Mouse (Mus musculus): ENCODE results near the gene Cep57l1. TPM values are rescaled to one million over a fixed set of nuclear protein-coding genes. Genes with fewer than 3 reads are reported as not detected.
"Not testable (repeated sequence)": the region's sequence is repeated elsewhere in the genome, so short reads cannot be mapped to it uniquely, and the experiment has no call there.

Gene Cep57l1
- polyA plus RNA-seq, 1 experiment from 2014 or later = 14.3 TPM

DNA sequence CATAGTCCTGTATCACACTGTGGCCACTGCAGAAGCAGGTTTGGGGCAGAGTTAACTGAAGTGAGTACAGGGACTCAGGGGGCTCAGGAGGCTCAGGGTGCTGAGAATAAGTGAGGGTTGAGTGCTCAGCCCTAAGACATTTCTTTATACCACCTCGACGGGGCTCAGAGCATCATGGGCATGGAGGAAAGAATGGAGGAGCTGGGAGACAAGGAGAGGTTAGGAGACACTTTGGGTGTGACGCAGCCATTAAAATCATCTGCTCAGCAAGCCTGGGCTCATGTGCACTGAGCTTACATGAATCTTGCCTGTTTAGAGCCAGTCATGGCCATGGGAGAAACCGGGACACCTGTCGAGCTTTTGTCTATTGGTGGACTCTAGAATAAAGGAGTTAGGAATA, 10.7 kb upstream of the Cep57l1 start:
- Histone ChIP-seq H3K4me2 (ENCODE audit: low read length) (no peak overlapping the region), H3K27me3 (replicated peaks; ENCODE audit: control insufficient read depth, insufficient read depth, low read length) (no peaks in the 10 kb centered on the region), H3K4me3 (ENCODE audit: low read length) (no peak overlapping the region), H3K9me3 (ENCODE audit: control insufficient read depth, low read length) (no peaks in the 10 kb centered on the region), H3K27ac (ENCODE audit: low read depth, low read length) (no peak overlapping the region), H3K36me3 (ENCODE audit: control insufficient read depth, insufficient read depth, low read length) (no peaks in the 10 kb centered on the region), H3K4me1 (ENCODE audit: control insufficient read depth, insufficient read depth, low read depth, low read length) (no peaks in the 10 kb centered on the region), H3K9ac (ENCODE audit: low read depth, low read length) (no peak overlapping the region)
- ATAC-seq = no peak
- WGBS = 96% methylated on average over 5 of the region's 5 CpGs

DNA sequence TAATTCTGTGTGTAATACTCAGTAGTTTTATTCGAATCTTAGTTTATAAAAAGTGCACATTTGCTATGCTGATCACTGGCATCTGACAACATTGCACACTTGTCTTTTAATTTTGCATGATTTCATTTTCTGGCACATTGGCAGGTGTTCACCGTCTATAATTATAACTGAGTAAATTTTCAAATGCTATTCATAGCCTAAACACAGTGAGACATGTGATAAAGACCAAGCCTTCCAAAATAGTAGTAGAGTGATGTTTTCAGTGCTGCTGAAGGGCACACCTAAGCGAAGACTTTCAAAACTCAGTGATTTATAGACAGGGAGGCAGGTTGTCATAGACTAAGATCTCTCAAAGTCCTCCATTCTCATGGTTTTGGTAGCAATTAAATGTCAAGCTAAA, 9.6 kb upstream of the Cep57l1 start:
- Histone ChIP-seq H3K4me2 (ENCODE audit: low read length) (no peak overlapping the region), H3K36me3 (ENCODE audit: control insufficient read depth, insufficient read depth, low read length) (no peaks in the 10 kb centered on the region), H3K27ac (ENCODE audit: low read depth, low read length) (no peak overlapping the region), H3K4me3 (ENCODE audit: low read length) (no peak overlapping the region), H3K27me3 (replicated peaks; ENCODE audit: control insufficient read depth, insufficient read depth, low read length) (no peaks in the 10 kb centered on the region), H3K4me1 (ENCODE audit: control insufficient read depth, insufficient read depth, low read depth, low read length) (peaks cover 4% of the 10 kb centered on the region), H3K9me3 (ENCODE audit: control insufficient read depth, low read length) (no peaks in the 10 kb centered on the region), H3K9ac (ENCODE audit: low read depth, low read length) (no peak overlapping the region)
- no peak for ATAC-seq
- 87% methylated on average over 3 of the region's 3 CpGs for WGBS

DNA sequence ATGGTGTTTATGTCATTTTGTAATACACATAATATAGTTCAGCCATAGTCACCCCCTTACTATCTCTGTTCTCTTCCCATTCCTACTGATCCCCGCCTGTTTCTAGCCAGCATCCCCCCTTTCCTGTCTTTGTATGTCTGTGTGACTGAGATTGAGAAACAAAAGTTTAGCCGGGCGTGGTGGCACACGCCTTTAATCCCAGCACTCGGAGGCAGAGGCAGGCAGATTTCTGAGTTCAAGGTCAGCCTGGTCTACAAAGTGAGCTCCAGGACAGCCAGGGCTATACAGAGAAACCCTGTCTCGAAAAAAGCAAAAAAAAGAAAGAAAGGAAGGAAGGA, 9.0 kb upstream of the Cep57l1 start:
- 93% methylated on average over 6 of the region's 6 CpGs for WGBS
- H3K27me3 ChIP-seq (replicated peaks; ENCODE audit: control insufficient read depth, insufficient read depth, low read length); H3K4me2 ChIP-seq (ENCODE audit: low read length); H3K9ac ChIP-seq (ENCODE audit: low read depth, low read length); ATAC-seq; H3K4me1 ChIP-seq (ENCODE audit: control insufficient read depth, insufficient read depth, low read depth, low read length); H3K27ac ChIP-seq (ENCODE audit: low read depth, low read length); H3K4me3 ChIP-seq (ENCODE audit: low read length); H3K36me3 ChIP-seq (ENCODE audit: control insufficient read depth, insufficient read depth, low read length); H3K9me3 ChIP-seq (ENCODE audit: control insufficient read depth, low read length): not testable (repeated sequence)

DNA sequence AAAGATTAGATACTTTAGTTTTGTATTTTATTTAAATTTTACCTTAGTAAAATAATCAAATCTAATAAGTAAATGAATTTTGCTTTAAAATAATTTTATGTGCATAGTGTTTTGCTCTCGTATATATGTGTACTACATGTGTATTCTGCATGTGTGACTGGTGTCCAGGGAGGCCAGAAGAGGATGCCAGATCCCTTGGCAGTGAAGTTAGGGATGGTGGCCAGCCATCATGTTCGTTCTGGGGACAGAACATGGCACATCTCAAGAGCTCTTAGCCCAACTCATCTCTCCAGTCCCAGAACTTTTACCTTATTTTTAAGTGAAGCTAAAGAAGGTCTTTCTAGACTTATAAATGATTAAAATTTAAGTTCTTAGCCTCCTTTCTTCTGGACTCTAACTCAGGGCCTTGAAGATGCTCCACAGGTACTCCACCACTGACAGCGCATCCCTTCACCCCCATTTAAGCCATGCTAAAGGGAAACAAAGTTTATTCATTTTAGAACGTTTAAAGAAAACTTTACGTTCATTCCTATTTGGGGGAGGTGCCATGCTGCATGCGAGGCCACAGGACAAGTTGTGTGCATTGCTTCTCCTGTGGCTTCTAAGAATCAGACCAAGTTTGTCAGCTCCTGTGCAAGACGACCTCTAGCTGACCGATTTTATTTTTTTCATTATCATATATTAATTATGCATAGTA, 8.5 kb upstream of the Cep57l1 start:
- Histone ChIP-seq H3K27ac (ENCODE audit: low read depth, low read length) (no peak overlapping the region), H3K9ac (ENCODE audit: low read depth, low read length) (no peak overlapping the region), H3K27me3 (replicated peaks; ENCODE audit: control insufficient read depth, insufficient read depth, low read length) (no peaks in the 10 kb centered on the region), H3K36me3 (ENCODE audit: control insufficient read depth, insufficient read depth, low read length) (no peaks in the 10 kb centered on the region), H3K4me2 (ENCODE audit: low read length) (no peak overlapping the region), H3K4me3 (ENCODE audit: low read length) (no peak overlapping the region), H3K4me1 (ENCODE audit: control insufficient read depth, insufficient read depth, low read depth, low read length) (peaks cover 14% of the 10 kb centered on the region), H3K9me3 (ENCODE audit: control insufficient read depth, low read length) (no peaks in the 10 kb centered on the region)
- WGBS = 86% methylated on average over 8 of the region's 8 CpGs
- no peak for ATAC-seq

DNA sequence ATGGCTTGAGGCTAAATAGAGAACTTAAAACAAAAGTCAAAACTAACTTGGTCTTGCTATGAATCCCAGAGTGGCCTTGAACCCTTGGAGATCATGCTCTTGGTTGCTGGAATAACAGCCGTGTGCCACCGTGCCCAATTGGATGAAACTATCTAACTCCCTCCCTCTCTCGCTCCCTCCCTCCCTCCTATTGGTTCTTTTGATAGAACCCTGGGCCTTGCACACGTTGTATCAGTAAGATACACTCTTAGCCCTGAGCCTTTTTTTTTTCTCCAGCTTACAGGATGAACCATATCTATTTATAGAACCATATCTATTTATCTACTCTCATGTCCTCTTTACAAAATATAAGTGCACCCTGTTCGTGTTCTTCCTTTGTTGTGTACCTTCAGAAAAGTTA, 6.8 kb upstream of the Cep57l1 start:
- ATAC-seq = no peak
- no peak overlapping the region for H3K4me2 ChIP-seq (ENCODE audit: low read length)
- peaks cover 25% of the 10 kb centered on the region for H3K4me1 ChIP-seq (ENCODE audit: control insufficient read depth, insufficient read depth, low read depth, low read length)
- no peak overlapping the region for H3K4me3 ChIP-seq (ENCODE audit: low read length)
- H3K36me3 ChIP-seq (ENCODE audit: control insufficient read depth, insufficient read depth, low read length) = no peaks in the 10 kb centered on the region
- no peaks in the 10 kb centered on the region for H3K27me3 ChIP-seq (replicated peaks; ENCODE audit: control insufficient read depth, insufficient read depth, low read length)
- no peak overlapping the region for H3K9ac ChIP-seq (ENCODE audit: low read depth, low read length)
- no peak overlapping the region for H3K27ac ChIP-seq (ENCODE audit: low read depth, low read length)
- no peaks in the 10 kb centered on the region for H3K9me3 ChIP-seq (ENCODE audit: control insufficient read depth, low read length)
- WGBS = 79% methylated on average over 5 of the region's 5 CpGs

DNA sequence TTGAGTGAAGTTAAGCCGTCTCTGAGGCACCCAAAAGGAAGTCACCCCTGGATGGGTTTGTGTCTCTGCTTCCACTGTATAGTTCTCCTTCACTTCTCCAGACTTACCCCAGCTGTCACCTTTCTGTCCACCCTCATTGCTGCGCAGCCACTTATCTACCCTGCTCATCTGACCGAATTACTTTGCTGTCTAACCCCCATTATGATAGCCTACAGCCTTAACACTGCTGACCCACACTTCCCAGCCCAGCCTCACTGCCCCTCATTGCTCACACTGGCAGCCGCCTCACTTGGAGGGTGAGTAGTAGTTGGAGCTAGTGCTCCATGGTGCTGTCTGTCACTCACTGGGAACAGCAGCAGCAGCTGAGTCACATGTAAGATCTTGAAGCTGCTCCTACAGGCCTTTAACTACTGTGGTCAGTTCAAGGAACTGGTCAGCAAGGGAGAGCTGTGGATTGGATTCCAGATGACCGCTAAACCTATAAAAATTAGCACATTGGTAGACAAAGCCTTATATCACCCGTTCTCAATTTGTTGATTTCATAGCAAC, 4.7 kb upstream of the Cep57l1 start:
- Histone ChIP-seq H3K9me3 (ENCODE audit: control insufficient read depth, low read length) (no peaks in the 10 kb centered on the region), H3K4me3 (ENCODE audit: low read length) (no peak overlapping the region), H3K4me1 (ENCODE audit: control insufficient read depth, insufficient read depth, low read depth, low read length) (peaks cover 25% of the 10 kb centered on the region), H3K4me2 (ENCODE audit: low read length) (peak overlapping the region; percentile 27), H3K9ac (ENCODE audit: low read depth, low read length) (no peak overlapping the region), H3K36me3 (ENCODE audit: control insufficient read depth, insufficient read depth, low read length) (no peaks in the 10 kb centered on the region), H3K27ac (ENCODE audit: low read depth, low read length) (no peak overlapping the region), H3K27me3 (replicated peaks; ENCODE audit: control insufficient read depth, insufficient read depth, low read length) (no peaks in the 10 kb centered on the region)
- WGBS = 92% methylated on average over 6 of the region's 6 CpGs
- ATAC-seq = no peak

DNA sequence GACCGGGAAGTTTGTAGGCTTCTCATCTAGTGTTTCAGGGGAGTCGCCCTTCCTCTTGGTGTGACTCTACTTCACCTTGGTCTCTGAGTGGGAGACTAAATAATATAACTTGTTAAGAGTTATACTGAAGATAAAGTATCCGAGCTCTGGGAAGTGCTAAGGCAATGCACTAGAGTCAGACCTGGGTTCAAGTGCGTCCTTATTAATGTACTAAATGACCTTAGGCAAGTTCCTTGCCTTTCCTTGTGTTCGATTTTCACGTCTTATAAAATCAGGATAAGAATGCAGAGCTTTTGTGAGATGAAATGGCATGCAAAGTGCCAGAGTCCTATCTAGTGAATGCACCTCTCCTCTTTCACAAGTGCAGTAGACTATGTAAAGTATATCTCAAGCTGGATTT, 2.9 kb upstream of the Cep57l1 start:
- Histone ChIP-seq H3K9ac (ENCODE audit: low read depth, low read length) (no peak overlapping the region), H3K9me3 (ENCODE audit: control insufficient read depth, low read length) (no peaks in the 10 kb centered on the region), H3K36me3 (ENCODE audit: control insufficient read depth, insufficient read depth, low read length) (no peaks in the 10 kb centered on the region), H3K27ac (ENCODE audit: low read depth, low read length) (no peak overlapping the region), H3K27me3 (replicated peaks; ENCODE audit: control insufficient read depth, insufficient read depth, low read length) (no peaks in the 10 kb centered on the region), H3K4me3 (ENCODE audit: low read length) (peak overlapping the region; percentile 28), H3K4me2 (ENCODE audit: low read length) (peak overlapping the region; percentile 76), H3K4me1 (ENCODE audit: control insufficient read depth, insufficient read depth, low read depth, low read length) (peaks cover 25% of the 10 kb centered on the region)
- no peak for ATAC-seq
- 69% methylated on average over 6 of the region's 6 CpGs for WGBS

DNA sequence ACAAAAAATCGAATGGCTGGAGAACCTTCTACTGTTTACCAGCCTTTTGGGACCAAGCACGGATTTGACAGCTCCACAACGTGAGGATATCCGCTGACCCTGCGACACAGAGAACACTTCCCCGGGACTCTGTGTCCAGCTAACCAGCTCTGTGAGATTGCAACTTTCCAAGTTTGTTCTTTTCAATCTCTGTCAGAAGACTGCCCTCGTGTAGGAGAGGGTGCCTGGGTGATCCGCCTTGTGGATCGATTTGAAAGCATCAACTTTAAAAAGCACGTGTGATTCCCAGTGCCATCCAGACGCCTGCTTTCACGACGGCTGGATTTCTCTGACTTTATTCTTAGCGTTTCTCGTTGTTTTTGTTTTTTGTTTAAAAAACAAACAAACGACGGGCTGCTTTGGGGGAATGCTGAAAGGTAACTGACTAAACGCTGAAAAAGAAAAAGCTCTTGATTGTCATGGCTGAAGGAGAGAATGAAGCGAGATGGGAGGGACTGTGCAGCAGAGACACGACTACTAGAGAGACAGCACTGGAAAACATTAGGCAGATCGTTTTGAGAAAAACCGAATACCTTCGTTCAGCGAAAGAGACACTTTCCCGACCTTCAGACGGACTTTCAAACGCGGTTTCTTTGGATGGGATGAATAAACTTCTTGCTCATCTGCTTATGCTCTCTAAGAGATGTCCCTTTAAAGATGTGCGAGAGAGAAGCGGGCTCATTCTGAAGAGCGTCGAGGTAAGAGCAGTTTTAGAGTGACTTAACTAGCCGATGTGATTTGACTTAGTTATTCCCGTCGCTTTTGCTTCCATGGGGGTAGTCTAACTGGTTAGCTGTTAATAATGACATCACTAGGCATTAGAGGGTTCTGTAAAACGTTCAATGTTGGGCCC, 1.1 kb upstream of the Cep57l1 start:
- under 1% methylated on average over 36 of the region's 36 CpGs for WGBS
- Histone ChIP-seq H3K9ac (ENCODE audit: low read depth, low read length) (peak overlapping the region; percentile 89), H3K27me3 (replicated peaks; ENCODE audit: control insufficient read depth, insufficient read depth, low read length) (no peaks in the 10 kb centered on the region), H3K36me3 (ENCODE audit: control insufficient read depth, insufficient read depth, low read length) (no peaks in the 10 kb centered on the region), H3K4me1 (ENCODE audit: control insufficient read depth, insufficient read depth, low read depth, low read length) (peaks cover 25% of the 10 kb centered on the region), H3K4me2 (ENCODE audit: low read length) (peak overlapping the region; percentile 76), H3K4me3 (ENCODE audit: low read length) (peak overlapping the region; percentile 67), H3K27ac (ENCODE audit: low read depth, low read length) (peak overlapping the region; percentile 93), H3K9me3 (ENCODE audit: control insufficient read depth, low read length) (no peaks in the 10 kb centered on the region)
- peak; percentile 25; the same call in 1 of the 2 replicates for ATAC-seq

DNA sequence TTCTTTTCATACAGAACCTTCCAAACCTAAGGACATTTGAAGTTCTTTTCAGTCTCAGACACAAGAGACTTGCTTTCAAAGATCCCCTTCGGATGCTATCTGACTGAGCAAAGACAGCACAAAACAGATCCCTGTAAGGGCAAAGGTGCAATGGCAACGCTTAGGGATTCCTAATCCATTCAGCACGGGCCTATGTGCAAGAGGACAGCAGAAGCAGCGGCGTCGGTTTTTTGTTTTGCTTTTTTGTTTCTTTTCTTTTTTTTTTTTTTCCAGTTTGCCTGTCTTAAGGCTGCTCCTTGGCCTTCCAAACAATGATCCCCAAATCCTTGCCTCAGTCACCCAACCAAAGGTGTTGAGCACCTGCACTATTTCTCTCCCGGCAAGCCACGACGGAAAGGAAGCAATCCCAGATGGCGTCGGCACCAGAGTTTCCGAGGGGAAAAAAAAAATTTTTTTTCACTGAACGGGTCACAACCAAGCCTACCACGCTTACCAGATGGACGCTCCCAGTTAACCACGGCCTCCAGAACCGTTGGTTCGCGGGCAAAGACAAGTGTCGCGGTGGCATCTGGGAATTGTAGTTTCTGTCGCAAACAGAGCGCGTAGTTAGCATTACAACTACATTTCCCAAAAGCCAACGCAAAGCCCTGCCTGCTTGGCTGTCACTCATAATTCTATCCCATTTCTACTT, 446 bp downstream of the Cep57l1 start:
- 3% methylated on average over 25 of the region's 25 CpGs for WGBS
- H3K36me3 ChIP-seq (ENCODE audit: control insufficient read depth, insufficient read depth, low read length) = no peaks in the 10 kb centered on the region
- H3K9ac ChIP-seq (ENCODE audit: low read depth, low read length) = peak overlapping the region; percentile 89
- no peaks in the 10 kb centered on the region for H3K27me3 ChIP-seq (replicated peaks; ENCODE audit: control insufficient read depth, insufficient read depth, low read length)
- peak overlapping the region; percentile 76 for H3K4me2 ChIP-seq (ENCODE audit: low read length)
- H3K27ac ChIP-seq (ENCODE audit: low read depth, low read length) = peak overlapping the region; percentile 93
- H3K4me3 ChIP-seq (ENCODE audit: low read length) = peak overlapping the region; percentile 67
- no peaks in the 10 kb centered on the region for H3K9me3 ChIP-seq (ENCODE audit: control insufficient read depth, low read length)
- peak; percentile 88 for ATAC-seq
- H3K4me1 ChIP-seq (ENCODE audit: control insufficient read depth, insufficient read depth, low read depth, low read length) = peaks cover 20% of the 10 kb centered on the region
